Mouse (Mus musculus) lung, embryonic 14.5 days (tissue): ENCODE measurements around the gene Islr. TPM values are rescaled to one million over a fixed set of nuclear protein-coding genes. Genes with fewer than 3 reads are reported as not detected.

ENCODE experiments used
- ATAC-seq: fragments of 200-750 bp; cut with Nextera tagmentation; 2 replicates; pipeline ENCODE4 v1.8.0; 2017; ENCODE audit warnings: mild to moderate bottlenecking, moderate TSS enrichment, moderate library complexity; ENCODE audit not compliant: insufficient read depth
- DNase-seq: peaks from one replicate; pipeline ENCODE4 v3.0.0-alpha.2; 2015
- H3K27ac ChIP-seq: fragments of 300-500 bp; sonication (generic); 2 replicates; pipeline ENCODE4 v1.5.1; 2014; ENCODE audit warnings: low read depth, mild to moderate bottlenecking, moderate library complexity
- H3K27me3 ChIP-seq: fragments of 300-500 bp; sonication (generic); 2 replicates; pipeline ENCODE4 v1.6.1; 2014; ENCODE audit warnings: low read length, control low read depth; ENCODE audit not compliant: insufficient read depth
- H3K36me3 ChIP-seq: fragments of 300-500 bp; sonication (generic); 2 replicates; pipeline ENCODE4 v1.6.1; 2014; ENCODE audit warnings: control low read depth; ENCODE audit not compliant: insufficient read depth
- H3K4me1 ChIP-seq: fragments of 300-500 bp; sonication (generic); 2 replicates; pipeline ENCODE4 v1.6.1; 2014; ENCODE audit warnings: antibody characterized with exemption, control low read depth; ENCODE audit not compliant: insufficient read depth
- H3K4me2 ChIP-seq: fragments of 300-500 bp; sonication (generic); 2 replicates; pipeline ENCODE4 v1.6.1; 2014; ENCODE audit warnings: mild to moderate bottlenecking
- H3K4me3 ChIP-seq: fragments of 300-500 bp; sonication (generic); 2 replicates; pipeline ENCODE4 v1.5.1; 2014; ENCODE audit warnings: low read depth, low read length
- H3K9ac ChIP-seq: fragments of 300-500 bp; sonication (generic); 2 replicates; pipeline ENCODE4 v1.6.1; 2014
- H3K9me3 ChIP-seq: fragments of 300-500 bp; sonication (generic); 2 replicates; pipeline ENCODE4 v1.6.1; 2016; ENCODE audit warnings: low read depth, low read length, control low read depth
- CTCF ChIP-seq: IDR thresholded peaks from 2 replicates; pipeline ENCODE4 v1.5.1; 2016; ENCODE audit warnings: antibody characterized with exemption, low read depth
- WGBS: fragments of 180-500 bp; shearing (Covaris S2); extraction: QIAGEN DNeasy Blood & Tissue Kit; methylation state at CpG from one replicate; pipeline ENCODE4 v1.1.7; 2014; 5-methylcytosine and 5-hydroxymethylcytosine counted together
- polyA plus RNA-seq: library from polyadenylated mRNA; unstranded; fragments of >200 nt; fragmentation: Nextera tagmentation; extraction: Ambion mirVana; gene quantifications from 2 replicates; pipeline ENCODE4 v1.2.1, GENCODE M21; 2014

Gene Islr
- polyA plus RNA-seq, 1 experiment from 2014 or later = 60.2 TPM

DNA sequence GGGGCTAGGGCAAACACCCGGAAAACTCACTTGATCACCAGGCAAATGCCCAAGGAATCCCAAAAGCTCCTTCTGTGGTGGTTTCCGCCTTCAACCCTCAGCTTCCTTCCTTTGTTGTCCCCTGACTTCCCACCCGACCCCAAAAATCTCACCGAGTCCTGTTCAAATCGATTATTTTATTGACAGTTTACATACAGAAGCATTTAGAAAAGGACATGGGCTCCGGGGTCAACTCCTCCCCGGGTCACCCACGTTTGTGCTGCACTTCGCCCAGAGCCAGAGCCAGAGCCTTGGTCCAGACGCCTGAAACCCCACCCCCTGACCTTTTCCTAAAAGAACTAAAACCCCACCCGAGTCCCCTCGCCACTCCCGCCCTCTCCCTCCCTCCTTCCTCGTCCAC, 8.0 kb downstream of the Islr start:
- Histone ChIP-seq H3K9ac (no peak overlapping the region), H3K36me3 (no peaks in the 10 kb centered on the region), H3K4me2 (0 out of 2 replicates have a peak overlapping the region, but pooled peaks have one; percentile 33), H3K9me3 (no peaks in the 10 kb centered on the region), H3K27me3 (peaks cover 72% of the 10 kb centered on the region), H3K4me1 (peaks cover 11% of the 10 kb centered on the region), H3K4me3 (no peak overlapping the region), H3K27ac (no peak overlapping the region)
- WGBS = 4% methylated on average over 14 of the region's 14 CpGs
- TF ChIP-seq CTCF = no peak
- no peak for ATAC-seq
- DNase-seq = no peak

DNA sequence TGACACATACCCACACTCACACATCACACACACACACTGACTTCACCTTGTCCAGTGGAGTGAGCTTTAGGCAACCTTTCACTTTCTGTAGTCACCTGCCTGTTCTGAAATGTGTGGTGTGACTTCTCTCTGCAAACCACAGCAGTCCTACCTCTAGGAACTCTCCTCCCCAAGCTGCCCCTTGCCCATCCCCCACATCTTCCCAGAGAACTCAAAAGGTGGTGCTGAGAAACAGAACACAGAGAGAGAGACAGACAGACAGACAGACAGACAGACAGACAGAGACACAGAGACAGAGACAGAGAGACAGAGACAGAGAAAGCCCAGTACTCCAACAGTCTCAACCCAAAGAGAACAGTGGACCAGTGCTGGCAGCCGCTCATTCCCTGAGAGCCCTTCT, 8.4 kb downstream of the Islr start:
- no peak overlapping the region for H3K4me2 ChIP-seq
- H3K36me3 ChIP-seq = no peaks in the 10 kb centered on the region
- ATAC-seq (no peak), DNase-seq (no peak)
- H3K27ac ChIP-seq = no peak overlapping the region
- no peak overlapping the region for H3K9ac ChIP-seq
- no peak overlapping the region for H3K4me3 ChIP-seq
- peaks cover 67% of the 10 kb centered on the region for H3K27me3 ChIP-seq
- no peak for TF ChIP-seq CTCF
- peaks cover 11% of the 10 kb centered on the region for H3K4me1 ChIP-seq
- 10% methylated on average over 1 of the region's 1 CpGs for WGBS
- H3K9me3 ChIP-seq = no peaks in the 10 kb centered on the region

DNA sequence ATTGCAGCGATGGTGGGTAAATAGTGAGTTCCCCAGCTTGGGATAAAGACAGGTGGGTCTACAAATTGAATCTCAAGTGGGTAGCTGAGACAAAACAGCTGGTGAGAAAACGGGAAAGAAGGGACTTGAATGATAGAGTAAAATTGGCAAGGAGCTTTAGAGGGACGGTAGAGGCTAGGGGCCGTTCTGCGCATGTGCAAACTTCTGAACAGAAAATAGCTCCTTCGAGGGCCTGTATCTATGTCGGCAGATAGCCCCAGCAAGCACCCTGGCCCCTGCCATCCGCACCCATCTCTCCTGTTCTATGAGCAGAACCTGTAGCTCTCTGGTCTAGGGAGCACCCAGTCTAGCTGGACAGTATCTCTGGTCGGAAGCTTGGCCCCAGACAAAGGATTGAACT, 9.9 kb downstream of the Islr start:
- WGBS = 57% methylated on average over 9 of the region's 9 CpGs
- H3K4me1 ChIP-seq = peaks cover 11% of the 10 kb centered on the region
- no peaks in the 10 kb centered on the region for H3K9me3 ChIP-seq
- DNase-seq (no peak), ATAC-seq (no peak)
- no peak overlapping the region for H3K9ac ChIP-seq
- no peak overlapping the region for H3K27ac ChIP-seq
- H3K27me3 ChIP-seq = peaks cover 53% of the 10 kb centered on the region
- no peaks in the 10 kb centered on the region for H3K36me3 ChIP-seq
- no peak overlapping the region for H3K4me3 ChIP-seq
- no peak overlapping the region for H3K4me2 ChIP-seq
- no peak for TF ChIP-seq CTCF

DNA sequence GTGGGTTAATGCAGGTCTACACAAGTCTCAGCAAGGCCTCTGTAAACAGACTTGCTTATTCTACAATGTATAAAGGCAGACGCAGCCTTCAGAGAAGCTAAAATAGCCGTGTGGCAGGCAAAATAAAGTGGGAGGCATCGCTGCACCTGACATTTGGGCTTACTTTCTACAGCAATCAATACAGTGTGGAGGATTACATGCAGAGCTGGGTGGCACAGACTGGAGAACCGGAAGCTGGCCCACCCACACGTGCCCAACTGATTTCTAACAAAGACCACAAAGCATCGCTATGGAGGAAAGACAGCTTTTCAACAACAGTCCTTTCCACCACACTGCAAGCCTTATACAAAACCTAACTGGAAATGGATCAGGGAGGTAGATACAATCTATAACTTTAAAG, 19.6 kb downstream of the Islr start:
- 70% methylated on average over 6 of the region's 6 CpGs for WGBS
- no peak for TF ChIP-seq CTCF
- no peak for ATAC-seq

GRCm38 (mm10) chr9:58179390-58179789, 24.7 kb downstream of the Islr start:
- DNase-seq = no peak
- no peaks in the 10 kb centered on the region for H3K36me3 ChIP-seq
- 74% methylated on average over 2 of the region's 2 CpGs for WGBS
- H3K4me3 ChIP-seq = no peak overlapping the region
- H3K27me3 ChIP-seq = no peaks in the 10 kb centered on the region
- no peak for ATAC-seq
- H3K9ac ChIP-seq = no peak overlapping the region
- H3K27ac ChIP-seq = no peak overlapping the region
- H3K4me2 ChIP-seq = no peak overlapping the region
- TF ChIP-seq CTCF = no peak
- H3K4me1 ChIP-seq = 0 out of 2 replicates have a peak, but pooled peaks cover 3% of the 10 kb centered on the region
- H3K9me3 ChIP-seq = no peaks in the 10 kb centered on the region

More for the DNA sequence above, 19.6 kb downstream of the Islr start:
- DNase-seq = no peak
- H3K36me3 ChIP-seq = no peaks in the 10 kb centered on the region
- no peak overlapping the region for H3K27ac ChIP-seq
- no peaks in the 10 kb centered on the region for H3K9me3 ChIP-seq
- H3K9ac ChIP-seq = no peak overlapping the region
- no peak overlapping the region for H3K4me2 ChIP-seq
- no peaks in the 10 kb centered on the region for H3K27me3 ChIP-seq
- no peaks in the 10 kb centered on the region for H3K4me1 ChIP-seq
- no peak overlapping the region for H3K4me3 ChIP-seq

- Histone ChIP-seq H3K9ac (no peak overlapping the region), H3K4me1 (0 out of 2 replicates have a peak, but pooled peaks cover 3% of the 10 kb centered on the region), H3K4me3 (no peak overlapping the region), H3K27me3 (no peaks in the 10 kb centered on the region), H3K27ac (no peak overlapping the region), H3K9me3 (no peaks in the 10 kb centered on the region), H3K4me2 (no peak overlapping the region), H3K36me3 (no peaks in the 10 kb centered on the region)
- no peak for DNase-seq
- 66% methylated on average over 4 of the region's 4 CpGs for WGBS
- TF ChIP-seq CTCF = no peak
- ATAC-seq = no peak
Measured at GRCm38 (mm10) chr9:58177165-58177564, 26.9 kb downstream of the Islr start.

DNA sequence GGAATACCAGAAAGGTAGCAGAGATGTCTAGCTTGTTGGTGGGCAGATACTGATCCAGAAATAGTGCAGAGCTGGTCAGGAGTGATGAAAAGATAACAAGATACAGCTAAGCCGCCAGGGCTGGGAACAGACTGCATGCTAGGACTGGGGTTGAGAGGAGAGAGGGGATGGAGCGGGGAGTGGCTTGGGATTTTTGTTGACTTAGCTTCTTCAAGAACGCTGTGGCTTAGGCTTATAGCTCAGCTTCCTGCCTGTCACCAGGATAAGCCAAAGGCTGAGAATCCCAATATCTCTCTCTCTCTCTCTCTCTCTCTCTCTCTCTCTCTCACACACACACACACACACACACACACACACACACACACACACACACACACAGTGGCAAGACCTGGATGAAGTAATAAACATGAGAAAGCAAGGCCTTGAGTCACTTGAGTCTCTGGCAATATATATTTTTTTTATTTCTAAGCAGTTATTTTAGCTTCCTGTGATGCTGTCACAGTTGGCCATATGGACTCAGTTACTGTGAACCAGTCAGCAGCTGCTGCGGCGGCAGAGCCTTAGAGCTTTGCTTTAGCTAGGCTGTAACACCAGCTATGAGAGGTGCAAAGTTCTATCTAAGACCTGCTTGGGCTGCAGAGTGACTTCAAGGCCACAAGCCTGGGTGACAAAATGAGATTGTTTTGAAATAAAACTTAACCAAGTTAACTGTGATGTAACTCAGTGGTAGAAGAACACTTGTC, 28.2 kb downstream of the Islr start:
- H3K4me1 ChIP-seq = 0 out of 2 replicates have a peak, but pooled peaks cover 3% of the 10 kb centered on the region
- no peak for TF ChIP-seq CTCF
- H3K4me2 ChIP-seq = no peak overlapping the region
- H3K9ac ChIP-seq = no peak overlapping the region
- H3K4me3 ChIP-seq = no peak overlapping the region
- ATAC-seq (no peak), DNase-seq (peak; percentile 41)
- no peaks in the 10 kb centered on the region for H3K36me3 ChIP-seq
- no peaks in the 10 kb centered on the region for H3K9me3 ChIP-seq
- no peak overlapping the region; the same call in 1 of the 2 replicates for H3K27ac ChIP-seq
- no peaks in the 10 kb centered on the region for H3K27me3 ChIP-seq
- WGBS = 29% methylated on average over 5 of the region's 5 CpGs
